Mouse (Mus musculus) midbrain, embryonic 16.5 days (tissue): ENCODE measurements around the gene Fkbp10. TPM values are rescaled to one million over a fixed set of nuclear protein-coding genes. Genes with fewer than 3 reads are reported as not detected.
A peak's percentile ranks its signal among the peaks of the same experiment; 100 is the strongest.

Source experiments
- ATAC-seq: fragments of 200-750 bp; cut with Nextera tagmentation; 2 replicates; pipeline ENCODE4 v1.8.0; 2017; ENCODE audit warnings: moderate TSS enrichment
- H3K27ac ChIP-seq: fragments of 300-500 bp; sonication (generic); 2 replicates; pipeline ENCODE4 v1.5.1; 2014; ENCODE audit warnings: mild to moderate bottlenecking, low read length, mixed read lengths
- H3K27me3 ChIP-seq: fragments of 300-500 bp; sonication (generic); 2 replicates; pipeline ENCODE4 v1.6.1; 2014; ENCODE audit warnings: low read depth, low read length, mixed read lengths; ENCODE audit not compliant: control insufficient read depth, insufficient read depth
- H3K36me3 ChIP-seq: fragments of 300-500 bp; sonication (generic); 2 replicates; pipeline ENCODE4 v1.6.1; 2014; ENCODE audit warnings: mild to moderate bottlenecking, low read length, moderate library complexity, mixed read lengths; ENCODE audit not compliant: control insufficient read depth, insufficient read depth
- H3K4me1 ChIP-seq: fragments of 300-500 bp; sonication (generic); 2 replicates; pipeline ENCODE4 v1.6.1; 2014; ENCODE audit warnings: mild to moderate bottlenecking, low read length, mixed read lengths; ENCODE audit not compliant: control insufficient read depth, insufficient read depth
- H3K4me2 ChIP-seq: fragments of 300-500 bp; sonication (generic); 2 replicates; pipeline ENCODE4 v1.6.1; 2014; ENCODE audit warnings: mild to moderate bottlenecking, low read length, mixed read lengths
- H3K4me3 ChIP-seq: fragments of 300-500 bp; sonication (generic); 2 replicates; pipeline ENCODE4 v1.5.1; 2014; ENCODE audit warnings: low read depth, mild to moderate bottlenecking, low read length, moderate library complexity, mixed read lengths
- H3K9ac ChIP-seq: fragments of 300-500 bp; sonication (generic); 2 replicates; pipeline ENCODE4 v1.6.1; 2014; ENCODE audit warnings: low read depth, low read length, mixed read lengths
- H3K9me3 ChIP-seq: fragments of 300-500 bp; sonication (generic); replicated peaks from 2 replicates; pipeline ENCODE4 v1.6.1; 2014; ENCODE audit warnings: mild to moderate bottlenecking, low read length, mixed read lengths; ENCODE audit not compliant: control insufficient read depth, poor library complexity, severe bottlenecking
- WGBS: fragments of 180-500 bp; shearing (Covaris S2); extraction: QIAGEN DNeasy Blood & Tissue Kit; methylation state at CpG from one replicate; pipeline ENCODE4 v1.1.7; 2014; 5-methylcytosine and 5-hydroxymethylcytosine counted together
- polyA plus RNA-seq: library from polyadenylated mRNA; unstranded; fragments of >200 nt; fragmentation: Nextera tagmentation; extraction: Ambion mirVana; gene quantifications from 2 replicates; pipeline ENCODE4 v1.2.1, GENCODE M21; 2015

Gene Fkbp10
- polyA plus RNA-seq, 1 experiment from 2014 or later: 19.6 TPM

- Histone ChIP-seq H3K27ac (0 out of 2 replicates have a peak overlapping the region, but pooled peaks have one; percentile 4), H3K27me3 (no peaks in the 10 kb centered on the region), H3K4me2 (no peak overlapping the region), H3K4me3 (no peak overlapping the region), H3K36me3 (no peaks in the 10 kb centered on the region), H3K9ac (no peak overlapping the region), H3K9me3 (no peaks in the 10 kb centered on the region), H3K4me1 (peaks cover 16% of the 10 kb centered on the region)
- peak; percentile 40; the same call in 1 of the 2 replicates for ATAC-seq
- WGBS: 60% methylated on average over 9 of the region's 9 CpGs
Observed at GRCm38 (mm10) chr11:100391081-100391883, 24.2 kb upstream of the Fkbp10 start.

- H3K27me3 ChIP-seq: no peaks in the 10 kb centered on the region
- WGBS: 60% methylated on average over 7 of the region's 7 CpGs
- no peak overlapping the region for H3K4me2 ChIP-seq
- no peak overlapping the region for H3K9ac ChIP-seq
- no peak for ATAC-seq
- H3K36me3 ChIP-seq: no peaks in the 10 kb centered on the region
- peaks cover 20% of the 10 kb centered on the region for H3K4me1 ChIP-seq
- no peak overlapping the region for H3K4me3 ChIP-seq
- H3K27ac ChIP-seq: no peak overlapping the region
- no peaks in the 10 kb centered on the region for H3K9me3 ChIP-seq
Observed at GRCm38 (mm10) chr11:100391884-100392345, 23.6 kb upstream of the Fkbp10 start.

DNA sequence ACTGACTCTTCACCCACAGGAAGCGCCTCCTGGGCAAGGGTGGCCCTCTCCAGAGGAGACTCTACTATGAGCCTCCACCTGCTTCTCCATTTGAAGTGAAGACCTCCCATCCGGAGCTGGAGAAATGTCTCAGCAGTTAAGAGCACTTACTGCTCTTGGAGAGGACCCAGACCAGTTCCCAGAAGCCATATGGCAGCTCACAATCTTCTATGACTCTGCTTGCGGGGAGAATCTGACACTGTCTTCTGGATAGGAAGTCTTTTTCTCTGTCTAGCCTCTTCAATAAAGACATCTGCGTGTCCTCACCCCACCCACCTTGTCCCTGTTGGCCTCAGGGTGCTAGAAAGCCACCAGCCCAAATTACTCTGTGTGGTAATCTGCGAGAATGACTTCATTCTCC is 22.5 kb upstream of the Fkbp10 start:
- ATAC-seq: no peak
- Histone ChIP-seq H3K27ac (no peak overlapping the region), H3K36me3 (no peaks in the 10 kb centered on the region), H3K9me3 (no peaks in the 10 kb centered on the region), H3K9ac (no peak overlapping the region), H3K4me3 (no peak overlapping the region), H3K27me3 (no peaks in the 10 kb centered on the region), H3K4me2 (no peak overlapping the region), H3K4me1 (peaks cover 20% of the 10 kb centered on the region)
- WGBS: 87% methylated on average over 5 of the region's 5 CpGs

GRCm38 (mm10) chr11:100393733-100394132 is 21.8 kb upstream of the Fkbp10 start:
- Histone ChIP-seq H3K36me3 (no peaks in the 10 kb centered on the region), H3K27me3 (no peaks in the 10 kb centered on the region), H3K4me2 (no peak overlapping the region), H3K9me3 (no peaks in the 10 kb centered on the region), H3K4me3 (no peak overlapping the region), H3K9ac (no peak overlapping the region), H3K4me1 (peaks cover 20% of the 10 kb centered on the region), H3K27ac (no peak overlapping the region)
- no peak for ATAC-seq
- 83% methylated on average over 7 of the region's 7 CpGs for WGBS

DNA sequence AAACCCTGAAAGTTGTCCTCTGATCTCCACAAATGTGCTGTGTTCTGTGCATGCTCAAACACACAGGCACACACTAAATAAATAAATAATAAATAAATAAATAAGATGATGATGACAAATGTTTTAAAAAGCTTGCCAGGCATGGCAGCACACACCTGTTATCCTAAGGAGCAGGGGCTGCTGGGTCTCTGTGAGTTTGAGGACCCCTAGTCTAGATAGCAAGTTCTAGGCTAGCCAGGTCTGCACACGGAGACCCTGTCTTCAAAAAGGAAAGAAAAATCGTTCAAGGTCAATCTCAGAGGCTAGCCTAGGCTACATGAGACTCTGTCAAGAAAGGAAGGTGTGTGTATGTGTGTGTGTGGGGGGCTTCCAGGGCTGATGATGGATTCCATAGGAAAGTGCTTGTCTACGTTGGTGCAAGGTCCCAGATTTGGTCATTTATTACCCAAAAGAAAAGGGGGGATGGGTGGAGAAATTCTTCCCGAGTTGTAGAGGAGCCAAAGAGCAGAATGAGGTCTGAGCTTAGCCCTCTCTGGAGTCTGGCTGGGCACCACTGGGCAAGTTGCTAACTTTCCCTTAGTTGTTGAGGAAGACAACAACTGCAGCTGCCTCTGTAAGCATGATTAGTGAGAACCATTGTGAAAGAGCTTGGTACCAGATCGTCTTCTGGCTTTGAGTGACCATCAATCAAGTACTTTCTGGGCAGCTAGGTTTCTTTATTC is 21.0 kb upstream of the Fkbp10 start:
- no peak overlapping the region for H3K9ac ChIP-seq
- peak overlapping the region; percentile 66; the same call in 1 of the 2 replicates for H3K4me2 ChIP-seq
- H3K27ac ChIP-seq: no peak overlapping the region
- ATAC-seq: no peak
- H3K27me3 ChIP-seq: no peaks in the 10 kb centered on the region
- WGBS: 80% methylated on average over 5 of the region's 5 CpGs
- H3K4me3 ChIP-seq: no peak overlapping the region
- no peaks in the 10 kb centered on the region for H3K36me3 ChIP-seq
- no peaks in the 10 kb centered on the region for H3K9me3 ChIP-seq
- H3K4me1 ChIP-seq: peaks cover 20% of the 10 kb centered on the region

DNA sequence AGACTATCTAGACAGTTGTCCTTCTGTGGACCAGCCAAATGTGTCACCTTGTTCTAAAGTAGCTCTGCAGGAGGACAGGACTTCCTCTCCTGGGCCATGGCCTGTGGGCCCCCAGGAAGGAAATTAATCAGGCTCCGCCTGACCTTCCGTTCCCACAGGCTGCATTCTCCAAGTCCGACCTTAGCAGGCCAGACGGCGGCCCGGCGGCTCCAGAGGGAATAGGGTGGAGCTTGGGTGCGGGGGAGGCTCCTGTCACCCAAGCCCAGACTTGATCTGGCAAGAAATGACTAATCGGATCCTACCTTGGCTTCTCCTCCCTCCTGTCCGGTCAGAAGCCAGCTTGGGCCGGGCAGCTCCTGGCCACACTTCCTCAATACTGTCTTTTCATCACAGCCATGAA is 20.3 kb upstream of the Fkbp10 start:
- no peaks in the 10 kb centered on the region for H3K27me3 ChIP-seq
- H3K36me3 ChIP-seq: no peaks in the 10 kb centered on the region
- H3K27ac ChIP-seq: no peak overlapping the region
- no peak overlapping the region; the same call in 1 of the 2 replicates for H3K4me3 ChIP-seq
- no peak overlapping the region for H3K9ac ChIP-seq
- H3K4me1 ChIP-seq: peaks cover 20% of the 10 kb centered on the region
- no peaks in the 10 kb centered on the region for H3K9me3 ChIP-seq
- no peak for ATAC-seq
- 44% methylated on average over 11 of the region's 11 CpGs for WGBS
- H3K4me2 ChIP-seq: peak overlapping the region; percentile 66

- Histone ChIP-seq H3K4me3 (peak overlapping the region; percentile 83), H3K4me1 (peaks cover 20% of the 10 kb centered on the region), H3K27me3 (no peaks in the 10 kb centered on the region), H3K9ac (peak overlapping the region; percentile 37), H3K27ac (no peak overlapping the region; the same call in 1 of the 2 replicates), H3K9me3 (no peaks in the 10 kb centered on the region), H3K4me2 (peak overlapping the region; percentile 66), H3K36me3 (no peaks in the 10 kb centered on the region)
- no peak for ATAC-seq
- 30% methylated on average over 16 of the region's 17 CpGs for WGBS
Observed at GRCm38 (mm10) chr11:100395861-100396631, 19.5 kb upstream of the Fkbp10 start.

- Histone ChIP-seq H3K9me3 (no peaks in the 10 kb centered on the region), H3K9ac (peak overlapping the region; percentile 89), H3K27me3 (no peaks in the 10 kb centered on the region), H3K4me1 (peaks cover 20% of the 10 kb centered on the region), H3K4me2 (peak overlapping the region; percentile 66), H3K36me3 (no peaks in the 10 kb centered on the region), H3K27ac (peak overlapping the region; percentile 77), H3K4me3 (peak overlapping the region; percentile 83)
- 3% methylated on average over 41 of the region's 42 CpGs for WGBS
- peak; percentile 33 for ATAC-seq
Observed at GRCm38 (mm10) chr11:100396886-100397599, 18.5 kb upstream of the Fkbp10 start.
